Mouse (Mus musculus): ENCODE measurements around the gene Il4. TPM values are rescaled to one million over a fixed set of nuclear protein-coding genes. Genes with fewer than 3 reads are reported as not detected.
"Not testable (repeated sequence)": the region's sequence is repeated elsewhere in the genome, so short reads cannot be mapped to it uniquely, and the experiment has no call there.

Gene Il4
- polyA plus RNA-seq, 1 experiment from 2014 or later = 1.4 TPM

GRCm38 (mm10) chr11:53557992-53558391 lies 60.5 kb downstream of the Il4 start:
- not testable (repeated sequence) for H3K9ac ChIP-seq (ENCODE audit: low read length); H3K4me1 ChIP-seq (replicated peaks; ENCODE audit: control insufficient read depth, insufficient read depth, low read length); H3K36me3 ChIP-seq (ENCODE audit: control insufficient read depth, insufficient read depth, low read length); H3K9me3 ChIP-seq (ENCODE audit: control insufficient read depth, low read length); H3K27ac ChIP-seq (ENCODE audit: low read length); ATAC-seq (ENCODE audit: low read depth); H3K27me3 ChIP-seq (ENCODE audit: control insufficient read depth, insufficient read depth, low read depth, low read length); H3K4me3 ChIP-seq (ENCODE audit: low read length); H3K4me2 ChIP-seq (ENCODE audit: low read depth, low read length)
- WGBS = 94% methylated on average over 1 of the region's 3 CpGs

GRCm38 (mm10) chr11:53556529-53556928 lies 61.9 kb downstream of the Il4 start:
- H3K9ac ChIP-seq (ENCODE audit: low read length); H3K9me3 ChIP-seq (ENCODE audit: control insufficient read depth, low read length); H3K27me3 ChIP-seq (ENCODE audit: control insufficient read depth, insufficient read depth, low read depth, low read length); H3K4me3 ChIP-seq (ENCODE audit: low read length); H3K4me2 ChIP-seq (ENCODE audit: low read depth, low read length); H3K27ac ChIP-seq (ENCODE audit: low read length); H3K4me1 ChIP-seq (replicated peaks; ENCODE audit: control insufficient read depth, insufficient read depth, low read length); H3K36me3 ChIP-seq (ENCODE audit: control insufficient read depth, insufficient read depth, low read length); ATAC-seq (ENCODE audit: low read depth): not testable (repeated sequence)
- WGBS = 89% methylated on average over 14 of the region's 20 CpGs

Other genes starting within 250 kb of the Il4 start
- 1.0 TPM in 1 of 2 replicates, not detected in the other for gene Leap2, start 195.5 kb downstream of the Il4 start, polyA plus RNA-seq (2015; fragmentation: Nextera tagmentation; extraction: Ambion mirVana)
- 479 and 495 TPM in 2 replicates for gene Uqcrq, start 187.8 kb downstream of the Il4 start, polyA plus RNA-seq (2015; fragmentation: Nextera tagmentation; extraction: Ambion mirVana)
- gene Gdf9, start 187.6 kb downstream of the Il4 start, polyA plus RNA-seq (2015; fragmentation: Nextera tagmentation; extraction: Ambion mirVana) = 1.4 and 2.1 TPM in 2 replicates
- 0.06 TPM in 1 of 2 replicates, not detected in the other for gene Gm10447, start 161.6 kb downstream of the Il4 start, polyA plus RNA-seq (2015; fragmentation: Nextera tagmentation; extraction: Ambion mirVana)
- gene Shroom1, start 161.5 kb downstream of the Il4 start, polyA plus RNA-seq (2015; fragmentation: Nextera tagmentation; extraction: Ambion mirVana) = 1.9 and 2.8 TPM in 2 replicates
- gene Gm9837, start 148.2 kb downstream of the Il4 start, polyA plus RNA-seq (2015; fragmentation: Nextera tagmentation; extraction: Ambion mirVana) = not detected in 2 replicates
- gene Gm9945, start 138.5 kb downstream of the Il4 start, polyA plus RNA-seq (2015; fragmentation: Nextera tagmentation; extraction: Ambion mirVana) = not detected in 2 replicates
- gene Sowaha, start 138.4 kb downstream of the Il4 start, polyA plus RNA-seq (2015; fragmentation: Nextera tagmentation; extraction: Ambion mirVana) = 0.13 and 0.25 TPM in 2 replicates
- gene Sept8, start 99.4 kb downstream of the Il4 start, polyA plus RNA-seq (2015; fragmentation: Nextera tagmentation; extraction: Ambion mirVana) = 23.6 and 27.1 TPM in 2 replicates
- gene Kif3a, start 51.3 kb downstream of the Il4 start, polyA plus RNA-seq (2015; fragmentation: Nextera tagmentation; extraction: Ambion mirVana) = 65.9 and 68.8 TPM in 2 replicates
- gene Il13, start 16.0 kb upstream of the Il4 start, polyA plus RNA-seq (2015; fragmentation: Nextera tagmentation; extraction: Ambion mirVana) = not detected in 2 replicates
- 29.5 and 33.7 TPM in 2 replicates for gene Rad50, start 88.7 kb upstream of the Il4 start, polyA plus RNA-seq (2015; fragmentation: Nextera tagmentation; extraction: Ambion mirVana)
- gene Il5, start 102.1 kb upstream of the Il4 start, polyA plus RNA-seq (2015; fragmentation: Nextera tagmentation; extraction: Ambion mirVana) = not detected in 2 replicates
- 29.7 and 33.9 TPM in 2 replicates for gene Irf1, start 151.3 kb upstream of the Il4 start, polyA plus RNA-seq (2015; fragmentation: Nextera tagmentation; extraction: Ambion mirVana)
- gene Gm17334, start 154.5 kb upstream of the Il4 start, polyA plus RNA-seq (2015; fragmentation: Nextera tagmentation; extraction: Ambion mirVana) = 0.24 and 0.39 TPM in 2 replicates
- 1.8 and 2.4 TPM in 2 replicates for gene Gm12216, start 240.6 kb upstream of the Il4 start, polyA plus RNA-seq (2015; fragmentation: Nextera tagmentation; extraction: Ambion mirVana)

All from lung, embryonic 16.5 days (tissue).